Mouse (Mus musculus) ovary, adult 18-20 months (tissue): ENCODE data around the gene Sel1l3.

Experiments used
- DNase-seq: peaks from one replicate; pipeline ENCODE4 v3.0.0; 2022; ENCODE audit warnings: low spot score, mixed read lengths

Sel1l3 gene

GRCm38 (mm10) chr5:53212782-53213710 lies 681 bp downstream of the Sel1l3 start:
- peak; percentile 28 for DNase-seq

GRCm38 (mm10) chr5:53212087-53212781 lies 1.5 kb downstream of the Sel1l3 start:
- DNase-seq = no peak

- DNase-seq = no peak
Measured at GRCm38 (mm10) chr5:53211241-53211640, 2.5 kb downstream of the Sel1l3 start.

GRCm38 (mm10) chr5:53210481-53210880 lies 3.2 kb downstream of the Sel1l3 start:
- DNase-seq = no peak

GRCm38 (mm10) chr5:53209773-53210172 lies 4.0 kb downstream of the Sel1l3 start:
- DNase-seq = no peak

GRCm38 (mm10) chr5:53208731-53209130 lies 5.0 kb downstream of the Sel1l3 start:
- no peak for DNase-seq

- no peak for DNase-seq
Measured at GRCm38 (mm10) chr5:53206575-53206974, 7.2 kb downstream of the Sel1l3 start.

- no peak for DNase-seq
Measured at GRCm38 (mm10) chr5:53202748-53203147, 11.0 kb downstream of the Sel1l3 start.

- no peak for DNase-seq
Measured at GRCm38 (mm10) chr5:53200825-53201224, 12.9 kb downstream of the Sel1l3 start.

- DNase-seq = no peak
Measured at GRCm38 (mm10) chr5:53198408-53198807, 15.3 kb downstream of the Sel1l3 start.

- DNase-seq = no peak
Measured at GRCm38 (mm10) chr5:53196387-53197088, 17.2 kb downstream of the Sel1l3 start.

GRCm38 (mm10) chr5:53194841-53195240 lies 18.9 kb downstream of the Sel1l3 start:
- DNase-seq = no peak

- no peak for DNase-seq
Measured at GRCm38 (mm10) chr5:53194421-53194820, 19.3 kb downstream of the Sel1l3 start.

GRCm38 (mm10) chr5:53193092-53194030 lies 20.4 kb downstream of the Sel1l3 start:
- DNase-seq = no peak

GRCm38 (mm10) chr5:53188608-53189007 lies 25.1 kb downstream of the Sel1l3 start:
- DNase-seq = no peak

- DNase-seq = no peak
Measured at GRCm38 (mm10) chr5:53187245-53187644, 26.5 kb downstream of the Sel1l3 start.

- DNase-seq = no peak
Measured at GRCm38 (mm10) chr5:53185803-53186202, 27.9 kb downstream of the Sel1l3 start.

- no peak for DNase-seq
Measured at GRCm38 (mm10) chr5:53179965-53180364, 33.8 kb downstream of the Sel1l3 start.

GRCm38 (mm10) chr5:53176703-53177102 lies 37.0 kb downstream of the Sel1l3 start:
- DNase-seq = no peak

GRCm38 (mm10) chr5:53176075-53176474 lies 37.7 kb downstream of the Sel1l3 start:
- DNase-seq = no peak

- DNase-seq = no peak
Measured at GRCm38 (mm10) chr5:53175195-53175594, 38.5 kb downstream of the Sel1l3 start.
